Mouse (Mus musculus) thymus, postnatal 4 days (tissue): ENCODE results near the gene Il20.

Experiments
- DNase-seq: peaks from one replicate; pipeline ENCODE4 v3.0.0; 2021

The Il20 gene

DNA sequence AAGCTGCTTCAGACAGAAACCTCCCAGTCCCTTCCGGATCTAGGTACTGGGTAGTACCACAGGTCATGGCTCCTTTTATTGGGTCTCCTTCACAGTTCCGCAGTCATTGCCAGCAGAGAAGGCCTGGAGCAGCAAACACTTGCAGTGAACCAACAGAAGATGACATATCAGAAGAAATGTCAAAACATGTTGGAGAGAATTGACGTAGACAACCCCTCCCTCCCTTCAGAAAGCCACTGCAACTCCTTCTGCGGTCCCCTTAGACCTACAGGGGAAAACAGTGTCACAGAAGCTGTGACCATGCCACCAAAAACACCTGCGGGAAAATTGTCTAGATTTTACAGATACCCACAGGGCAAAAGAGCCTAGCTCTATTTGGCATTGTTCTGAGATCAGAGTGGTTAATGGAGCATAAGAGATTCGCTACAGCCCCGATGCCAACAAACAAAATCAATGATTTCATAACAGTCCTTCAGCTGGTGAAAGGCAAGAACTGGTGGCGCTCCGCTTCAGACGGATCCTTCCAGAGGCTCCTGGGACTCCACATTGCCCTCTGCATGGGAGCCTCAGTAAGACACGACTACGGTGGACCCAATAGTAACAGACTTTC, at the start of gene Il20:
Il20 (minus strand) TSS at position 51 of the 610 bp plus-strand sequence.
- no peak for DNase-seq

- no peak for DNase-seq
Measured at GRCm38 (mm10) chr1:130946920-130947319, 35.7 kb upstream of the Il20 start.

GRCm38 (mm10) chr1:130941801-130942200, 30.6 kb upstream of the Il20 start:
- no peak for DNase-seq

DNA sequence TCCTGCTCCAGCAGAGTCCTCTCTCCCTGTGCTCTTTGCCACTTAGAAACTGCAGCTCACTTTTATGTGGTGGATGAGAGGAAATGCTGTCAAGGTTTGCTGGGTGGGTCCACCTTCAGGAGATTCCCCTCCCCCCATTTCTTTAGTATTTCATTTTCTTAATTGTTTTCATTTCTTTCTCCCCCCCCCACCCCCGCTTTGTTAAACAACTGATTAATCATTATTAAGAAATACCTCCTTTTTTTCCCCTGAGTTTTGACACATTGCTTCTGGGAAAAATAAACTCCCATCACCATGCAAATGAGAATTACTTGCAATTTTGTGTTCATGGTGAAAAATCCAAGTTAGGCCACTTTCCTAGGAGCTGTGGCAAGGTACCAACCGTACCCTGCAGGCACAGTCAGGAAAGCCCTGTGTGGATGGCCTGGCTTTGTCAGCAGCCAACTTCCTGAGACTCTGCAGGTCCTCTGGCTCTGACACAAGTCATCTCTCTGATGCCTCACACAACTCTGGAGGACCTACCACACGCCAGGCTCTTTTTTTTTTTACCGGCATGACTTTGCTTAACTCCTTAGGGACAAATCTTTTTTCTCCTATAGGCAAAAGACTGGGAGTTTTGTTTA, 28.9 kb upstream of the Il20 start, which contains the start of gene Il19:
Il19 (minus strand) TSS at position 51 of the 623 bp plus-strand sequence.
- no peak for DNase-seq

- DNase-seq, result no peak
Measured at GRCm38 (mm10) chr1:130938192-130938591, 26.9 kb upstream of the Il20 start.

DNA sequence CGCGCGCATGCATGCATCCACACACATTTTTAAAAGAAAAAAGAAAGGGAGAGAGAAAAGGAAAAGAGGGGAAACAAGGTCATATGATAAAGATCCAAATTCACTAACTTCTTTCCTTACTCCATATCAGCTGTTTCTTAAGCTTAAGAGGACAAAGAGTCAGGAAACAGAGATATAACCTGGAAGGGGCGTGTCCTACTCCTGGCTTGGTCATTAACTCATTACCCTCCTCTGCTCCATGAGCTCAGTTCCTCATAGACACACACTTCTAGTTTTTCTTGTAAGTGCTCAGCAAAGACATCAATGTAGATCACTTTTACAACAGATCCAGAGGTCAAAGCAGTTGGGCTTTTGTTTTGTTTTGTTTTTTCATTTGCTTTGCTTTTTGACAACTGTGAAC, 25.9 kb upstream of the Il20 start:
- no peak for DNase-seq

DNA sequence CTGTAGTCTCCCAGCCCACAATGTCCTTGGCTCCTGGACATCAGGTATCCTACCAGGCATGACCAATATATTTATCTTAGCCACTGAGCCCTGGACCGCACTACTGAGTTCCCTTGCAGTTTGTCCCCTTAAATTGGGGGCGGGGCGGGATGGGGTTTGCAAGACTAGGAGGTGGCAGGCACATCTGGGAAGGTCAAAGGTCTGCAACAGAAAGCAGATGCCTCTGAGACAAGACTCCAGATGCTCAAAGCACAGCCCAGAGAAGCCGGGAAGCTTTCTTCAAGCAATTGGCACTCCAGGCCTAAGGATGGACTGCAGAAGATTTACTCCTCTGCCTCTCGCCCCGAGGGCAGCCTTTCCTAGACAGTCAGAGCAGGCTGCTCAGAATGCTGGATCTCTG, 25.1 kb upstream of the Il20 start:
- DNase-seq, result no peak

- DNase-seq, result peak; percentile 73
Measured at GRCm38 (mm10) chr1:130926484-130926883, 15.2 kb upstream of the Il20 start.

GRCm38 (mm10) chr1:130918323-130918980, 7.2 kb upstream of the Il20 start:
- no peak for DNase-seq

DNA sequence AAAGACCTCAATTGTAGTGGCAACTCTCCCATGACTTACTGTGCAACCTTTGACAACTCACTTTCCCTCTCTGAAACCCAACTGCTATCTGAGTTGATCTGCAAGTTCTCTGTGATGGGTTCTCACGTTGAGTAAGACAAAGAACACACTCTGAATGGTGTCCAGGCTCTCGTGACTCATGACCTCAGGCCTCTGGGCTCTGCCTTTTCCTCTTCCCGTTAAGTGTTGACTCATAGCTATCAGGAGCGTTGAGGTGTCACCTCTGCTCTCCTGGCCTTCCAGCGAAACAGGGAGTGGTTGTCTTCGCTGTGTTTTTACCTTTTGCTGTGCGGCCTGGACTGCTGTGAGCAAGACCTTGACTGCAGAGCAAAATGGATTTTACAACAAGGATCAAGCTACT, 8.7 kb downstream of the Il20 start:
- no peak for DNase-seq

DNA sequence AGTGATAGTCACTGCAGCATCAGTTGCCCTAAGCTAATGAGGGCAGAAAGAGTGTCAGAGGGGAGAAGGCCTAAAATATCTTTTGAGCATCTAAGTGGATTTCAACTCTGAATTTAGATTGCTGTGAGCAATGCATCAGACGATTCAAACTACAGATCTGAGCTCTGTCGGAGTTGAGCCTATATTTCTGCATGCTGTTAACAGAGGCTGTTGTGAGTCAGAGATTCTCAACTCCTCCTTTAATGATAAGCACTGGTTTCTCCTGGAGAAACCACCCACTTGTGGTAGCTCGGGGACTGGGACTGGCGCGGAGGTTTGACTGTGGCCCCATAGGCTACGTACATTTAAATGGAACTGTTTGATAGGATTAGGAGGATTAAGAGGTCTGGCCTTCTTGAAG, 16.8 kb downstream of the Il20 start:
- no peak for DNase-seq

- no peak for DNase-seq
Measured at GRCm38 (mm10) chr1:130893329-130894040, 17.8 kb downstream of the Il20 start.

DNA sequence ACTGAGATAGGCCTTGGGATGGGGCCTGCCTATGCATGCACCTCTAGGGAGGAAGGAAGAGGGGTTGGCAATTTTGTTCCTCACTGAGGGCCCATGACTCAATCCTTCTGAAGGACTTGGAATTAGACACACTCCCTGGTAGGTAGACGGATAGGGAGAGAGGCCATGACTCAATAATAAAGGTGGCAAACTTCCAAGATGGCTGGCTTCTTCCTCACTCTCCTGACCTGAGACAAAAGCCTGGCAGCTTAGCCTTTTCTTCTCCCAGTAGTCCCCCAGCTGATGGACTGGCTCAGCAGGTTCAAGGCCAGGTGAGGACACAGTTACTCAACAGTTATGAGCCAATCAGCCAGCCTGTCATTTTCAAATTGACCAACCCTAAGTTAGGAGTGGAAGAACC, 18.8 kb downstream of the Il20 start:
- no peak for DNase-seq

GRCm38 (mm10) chr1:130887354-130887753, 23.9 kb downstream of the Il20 start, which contains the start of gene Il24:
Gene Il24, minus strand, starts transcription at chr1:130887454.
- no peak for DNase-seq

- no peak for DNase-seq
Measured at GRCm38 (mm10) chr1:130883146-130883545, 28.1 kb downstream of the Il20 start.

- no peak for DNase-seq
Measured at GRCm38 (mm10) chr1:130879927-130880326, 31.3 kb downstream of the Il20 start.

DNA sequence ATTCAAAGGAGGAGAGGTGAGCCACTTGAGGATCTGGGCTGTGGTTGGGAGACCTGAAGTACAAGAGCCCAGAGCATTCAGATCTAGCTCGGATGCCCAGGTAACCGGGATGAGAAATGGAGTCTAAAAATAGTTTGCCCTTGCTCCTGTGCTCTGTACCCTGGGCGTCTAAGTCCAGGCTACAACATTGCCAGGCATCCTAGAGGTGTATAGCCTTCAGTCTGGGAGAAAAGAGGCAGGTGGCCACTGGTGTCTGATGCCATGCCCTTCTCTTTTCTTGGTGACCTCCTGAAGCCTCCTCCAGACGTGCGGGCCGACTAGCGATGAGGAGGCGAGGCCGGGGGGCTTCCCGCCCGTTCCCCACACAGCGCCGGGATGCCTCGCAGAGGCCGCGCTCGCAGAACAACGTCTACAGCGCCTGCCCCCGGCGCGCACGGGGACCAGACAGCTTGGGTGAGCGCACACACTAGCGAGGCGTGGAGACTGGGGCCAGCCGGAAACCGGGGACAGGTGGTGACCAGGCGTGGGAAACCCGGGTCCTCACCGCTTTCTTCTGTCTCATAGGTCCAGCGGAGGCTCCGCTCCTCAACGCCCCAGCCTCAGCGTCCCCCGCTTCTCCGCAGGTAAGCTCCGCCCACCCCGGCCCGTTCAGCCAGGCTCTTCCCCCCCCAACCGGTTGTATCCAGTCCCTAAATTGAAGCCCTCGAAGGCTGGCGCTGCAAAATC, 33.2 kb downstream of the Il20 start:
- DNase-seq, result peak; percentile 72

GRCm38 (mm10) chr1:130876931-130877509, 34.2 kb downstream of the Il20 start:
- peak; percentile 40 for DNase-seq

GRCm38 (mm10) chr1:130875910-130876309, 35.3 kb downstream of the Il20 start:
- DNase-seq, result no peak

DNA sequence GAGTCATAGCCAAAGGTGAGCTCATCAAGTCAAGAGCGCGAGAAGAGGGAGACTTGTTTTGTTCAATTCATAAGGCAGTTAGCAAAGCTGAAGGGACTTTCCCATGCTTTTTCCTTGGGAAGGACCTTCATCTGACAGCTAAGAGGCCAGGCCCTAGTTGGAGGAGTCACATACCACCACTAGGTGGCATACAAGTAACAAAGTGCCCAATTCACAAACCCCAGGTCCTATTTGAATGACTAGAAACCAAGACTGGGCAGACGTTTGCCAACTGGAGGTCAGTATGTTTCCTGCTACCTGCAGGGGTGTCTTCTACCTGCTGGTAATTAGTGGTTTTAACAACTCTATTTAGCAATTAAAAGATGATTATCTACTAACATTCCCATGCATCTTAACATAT, 36.1 kb downstream of the Il20 start:
- peak; percentile 25 for DNase-seq

- no peak for DNase-seq
Measured at GRCm38 (mm10) chr1:130872912-130873311, 38.3 kb downstream of the Il20 start.

GRCm38 (mm10) chr1:130865541-130866221, 45.6 kb downstream of the Il20 start, which contains the start of gene Fcmr:
Gene Fcmr, plus strand, starts transcription at chr1:130865669.
- DNase-seq, result no peak
